Mouse (Mus musculus) ES-Bruce4 (cell line): ENCODE measurements around the gene Lgals12.

Experiments used
- CTCF ChIP-seq: IDR thresholded peaks from one replicate; pipeline ENCODE4 v1.8.1; 2011; ENCODE audit warnings: low read depth, low read length
- EP300 ChIP-seq: IDR thresholded peaks from 2 replicates; pipeline ENCODE4 v1.6.1; 2011; ENCODE audit warnings: low read depth, low read length; ENCODE audit not compliant: insufficient read depth

- TF ChIP-seq CTCF (no peak), EP300 (no peak)
These were observed 49.1 kb downstream of the Lgals12 start for GRCm38 (mm10) chr19:7557844-7558243.
